Mouse (Mus musculus): ENCODE measurements at regions not wholly inside any gene's neighbourhood (a gene's known extent, or its start where the extent isn't known, plus 50 kb on each side); places are given as distances from the start of the nearest gene placed in this dataset.

DNA sequence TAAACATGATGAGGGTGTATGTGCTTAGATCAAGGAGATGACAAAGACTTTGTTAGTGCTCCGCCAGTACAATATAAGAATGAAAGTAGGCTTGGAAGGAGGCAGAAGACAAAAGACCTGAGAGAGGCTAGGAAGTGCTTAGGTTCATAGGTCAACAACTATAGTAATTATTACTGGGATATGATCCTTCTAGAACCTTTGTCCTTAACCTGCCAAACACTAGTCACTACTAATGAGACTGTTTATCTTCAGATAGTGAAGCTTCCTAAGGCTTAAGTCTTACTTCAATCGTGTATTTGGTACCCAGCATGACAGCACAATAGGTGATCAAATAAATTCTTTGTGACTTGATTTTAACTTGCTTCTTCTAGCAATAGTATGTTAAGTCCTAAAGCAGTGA, 1344.5 kb downstream of the Gsdmc2 start:
- no peaks in the 10 kb centered on the region for H3K27me3 ChIP-seq (ENCODE audit: control insufficient read depth, insufficient read depth, low read length)
- WGBS = 84% methylated on average over 2 of the region's 2 CpGs
- no peaks in the 10 kb centered on the region for H3K36me3 ChIP-seq (ENCODE audit: control insufficient read depth, insufficient read depth, low read length)
- DNase-seq (ENCODE audit: low read depth in 1 of 2, low spot score in 2 of 2) = no peak
- TF ChIP-seq CTCF (IDR thresholded peaks at IDR 0.05; ENCODE audit: extremely low read depth, insufficient read depth, insufficient read length, insufficient replicate concordance) (no peak), POLR2A (IDR thresholded peaks at IDR 0.05; ENCODE audit: low read depth, low read length) (no peak)
- no peak overlapping the region for H3K27ac ChIP-seq (ENCODE audit: insufficient read depth, low read length)
- no peaks in the 10 kb centered on the region for H3K4me1 ChIP-seq (ENCODE audit: control insufficient read depth, insufficient read depth, insufficient read length)
- no peak overlapping the region; the same call in 1 of the 2 replicates for H3K4me3 ChIP-seq (ENCODE audit: extremely low read depth, insufficient read depth, insufficient read length)

DNA sequence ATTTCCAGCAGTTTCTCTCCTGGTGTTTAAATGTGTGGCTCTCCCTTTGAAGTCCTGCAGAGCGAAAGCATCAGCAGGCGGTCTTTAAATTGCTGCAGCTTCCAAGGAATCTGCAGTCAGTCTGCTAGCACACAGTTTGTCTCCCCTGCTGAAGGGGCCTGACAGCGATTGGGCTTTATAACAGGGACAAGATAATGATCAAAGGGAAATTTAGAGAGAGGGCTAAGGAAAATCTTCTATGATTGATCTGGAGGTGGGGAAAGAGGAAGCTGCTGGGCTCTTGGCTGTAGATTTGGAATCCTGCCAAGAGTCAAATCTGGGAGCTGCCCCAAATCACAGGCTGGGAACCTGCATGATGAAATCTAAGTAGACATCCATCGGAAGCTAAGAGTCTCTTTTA, 1348.8 kb downstream of the Gsdmc2 start:
- no peaks in the 10 kb centered on the region for H3K36me3 ChIP-seq (ENCODE audit: control insufficient read depth, insufficient read depth, low read length)
- WGBS = 65% methylated on average over 4 of the region's 4 CpGs
- H3K27ac ChIP-seq (ENCODE audit: insufficient read depth, low read length) = no peak overlapping the region
- no peak for DNase-seq (ENCODE audit: low read depth in 1 of 2, low spot score in 2 of 2)
- no peaks in the 10 kb centered on the region for H3K4me1 ChIP-seq (ENCODE audit: control insufficient read depth, insufficient read depth, insufficient read length)
- no peak for TF ChIP-seq POLR2A (IDR thresholded peaks at IDR 0.05; ENCODE audit: low read depth, low read length)
- TF ChIP-seq CTCF (IDR thresholded peaks at IDR 0.05; ENCODE audit: extremely low read depth, insufficient read depth, insufficient read length, insufficient replicate concordance) = no peak
- H3K27me3 ChIP-seq (ENCODE audit: control insufficient read depth, insufficient read depth, low read length) = no peaks in the 10 kb centered on the region
- H3K4me3 ChIP-seq (ENCODE audit: extremely low read depth, insufficient read depth, insufficient read length) = no peak overlapping the region

DNA sequence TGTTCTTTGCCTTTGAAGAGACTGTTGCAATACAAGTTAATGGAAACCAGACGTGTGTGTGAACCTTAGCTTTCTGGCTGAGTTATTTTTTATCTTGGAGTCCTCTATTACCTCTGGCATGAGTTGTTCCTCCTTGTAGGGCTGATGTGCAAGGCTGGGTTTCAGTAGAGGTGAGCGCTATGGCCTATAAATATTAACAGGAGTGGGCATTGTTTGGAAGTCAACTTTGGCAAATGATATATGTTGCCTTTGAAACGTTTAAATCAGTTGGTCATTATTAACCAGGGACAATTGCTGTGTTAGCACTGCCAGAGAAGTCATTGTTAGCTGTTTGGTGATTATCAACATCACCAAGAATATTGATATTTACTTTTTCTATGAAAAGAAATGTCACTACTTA, 1352.6 kb downstream of the Gsdmc2 start:
- H3K27me3 ChIP-seq (ENCODE audit: control insufficient read depth, insufficient read depth, low read length) = no peaks in the 10 kb centered on the region
- H3K27ac ChIP-seq (ENCODE audit: insufficient read depth, low read length) = no peak overlapping the region
- TF ChIP-seq CTCF (IDR thresholded peaks at IDR 0.05; ENCODE audit: extremely low read depth, insufficient read depth, insufficient read length, insufficient replicate concordance) (no peak), POLR2A (IDR thresholded peaks at IDR 0.05; ENCODE audit: low read depth, low read length) (no peak)
- H3K36me3 ChIP-seq (ENCODE audit: control insufficient read depth, insufficient read depth, low read length) = no peaks in the 10 kb centered on the region
- no peak overlapping the region for H3K4me3 ChIP-seq (ENCODE audit: extremely low read depth, insufficient read depth, insufficient read length)
- no peaks in the 10 kb centered on the region for H3K4me1 ChIP-seq (ENCODE audit: control insufficient read depth, insufficient read depth, insufficient read length)
- 67% methylated on average over 3 of the region's 3 CpGs for WGBS
- no peak for DNase-seq (ENCODE audit: low read depth in 1 of 2, low spot score in 2 of 2)

DNA sequence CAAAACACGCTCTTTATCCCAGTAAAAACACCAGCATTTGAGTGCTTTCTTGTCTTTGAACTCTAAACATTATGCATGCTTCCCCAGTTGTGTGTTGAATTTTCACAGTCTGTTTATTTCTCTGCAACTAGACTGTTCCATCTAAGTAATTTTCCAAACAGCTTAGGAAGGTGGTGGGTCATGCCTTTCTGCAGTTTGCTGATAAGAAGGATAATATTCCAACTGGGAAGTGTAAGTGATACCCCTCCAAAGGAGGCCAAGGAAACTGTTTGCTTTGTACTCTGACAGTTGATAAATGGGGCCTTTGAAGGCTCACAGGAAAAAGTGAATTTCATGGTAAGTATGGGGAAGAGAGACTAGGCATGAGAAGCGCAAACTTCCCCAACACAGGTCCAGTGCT, 1354.4 kb downstream of the Gsdmc2 start:
- TF ChIP-seq POLR2A (IDR thresholded peaks at IDR 0.05; ENCODE audit: low read depth, low read length) (no peak), CTCF (IDR thresholded peaks at IDR 0.05; ENCODE audit: extremely low read depth, insufficient read depth, insufficient read length, insufficient replicate concordance) (no peak)
- H3K27ac ChIP-seq (ENCODE audit: insufficient read depth, low read length) = no peak overlapping the region
- no peaks in the 10 kb centered on the region for H3K36me3 ChIP-seq (ENCODE audit: control insufficient read depth, insufficient read depth, low read length)
- DNase-seq (ENCODE audit: low read depth in 1 of 2, low spot score in 2 of 2) = no peak
- WGBS = 87% methylated on average over 2 of the region's 2 CpGs
- no peaks in the 10 kb centered on the region for H3K27me3 ChIP-seq (ENCODE audit: control insufficient read depth, insufficient read depth, low read length)
- peaks cover 4% of the 10 kb centered on the region; the same call in 1 of the 2 replicates for H3K4me1 ChIP-seq (ENCODE audit: control insufficient read depth, insufficient read depth, insufficient read length)
- H3K4me3 ChIP-seq (ENCODE audit: extremely low read depth, insufficient read depth, insufficient read length) = no peak overlapping the region

DNA sequence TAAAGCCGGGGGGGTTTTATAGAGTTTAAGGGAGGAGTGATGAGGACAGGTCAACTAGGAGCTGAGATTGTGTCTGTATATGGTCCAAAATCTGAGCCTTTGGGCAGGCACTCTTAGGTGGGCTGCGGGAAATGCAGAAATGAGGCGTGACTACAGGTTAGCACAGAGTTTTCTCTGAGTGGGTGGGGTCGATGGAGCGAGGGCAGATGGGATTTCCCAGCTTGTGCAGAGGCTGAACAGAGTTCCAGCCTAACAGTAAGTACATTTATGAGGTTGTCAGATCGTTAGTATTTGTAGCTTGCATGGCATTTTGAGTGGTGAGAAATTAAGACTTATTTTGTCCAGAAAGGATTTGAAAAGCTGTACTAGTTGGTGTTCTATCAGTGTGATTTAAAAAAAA, 1358.4 kb downstream of the Gsdmc2 start:
- H3K4me1 ChIP-seq (ENCODE audit: control insufficient read depth, insufficient read depth, insufficient read length) = peaks cover 4% of the 10 kb centered on the region; the same call in 1 of the 2 replicates
- H3K4me3 ChIP-seq (ENCODE audit: extremely low read depth, insufficient read depth, insufficient read length) = no peak overlapping the region
- no peaks in the 10 kb centered on the region for H3K36me3 ChIP-seq (ENCODE audit: control insufficient read depth, insufficient read depth, low read length)
- H3K27me3 ChIP-seq (ENCODE audit: control insufficient read depth, insufficient read depth, low read length) = no peaks in the 10 kb centered on the region
- no peak overlapping the region for H3K27ac ChIP-seq (ENCODE audit: insufficient read depth, low read length)
- no peak for DNase-seq (ENCODE audit: low read depth in 1 of 2, low spot score in 2 of 2)
- 52% methylated on average over 6 of the region's 6 CpGs for WGBS
- no peak for TF ChIP-seq POLR2A (IDR thresholded peaks at IDR 0.05; ENCODE audit: low read depth, low read length)
- TF ChIP-seq CTCF (IDR thresholded peaks at IDR 0.05; ENCODE audit: extremely low read depth, insufficient read depth, insufficient read length, insufficient replicate concordance) = no peak

DNA sequence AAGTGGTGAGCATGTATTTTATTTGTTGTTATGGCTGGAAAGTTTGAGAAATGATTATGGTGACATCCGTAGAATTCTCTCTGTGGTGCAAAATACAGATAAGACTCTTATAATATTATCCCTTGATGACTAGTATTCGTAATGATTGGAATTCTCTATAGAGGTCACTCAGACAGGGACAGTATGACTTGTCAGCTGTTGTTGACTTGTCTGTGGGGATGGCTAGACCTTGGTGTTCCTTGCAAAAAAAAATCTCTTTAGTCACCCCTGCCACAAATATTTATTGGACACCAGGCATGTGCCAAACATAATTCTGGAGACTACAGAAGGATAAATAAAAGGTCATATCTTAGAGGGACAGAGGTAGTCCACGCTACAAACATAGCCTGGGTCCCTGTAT, 1360.6 kb downstream of the Gsdmc2 start:
- TF ChIP-seq CTCF (IDR thresholded peaks at IDR 0.05; ENCODE audit: extremely low read depth, insufficient read depth, insufficient read length, insufficient replicate concordance) (no peak), POLR2A (IDR thresholded peaks at IDR 0.05; ENCODE audit: low read depth, low read length) (no peak)
- no peak overlapping the region for H3K4me3 ChIP-seq (ENCODE audit: extremely low read depth, insufficient read depth, insufficient read length)
- H3K4me1 ChIP-seq (ENCODE audit: control insufficient read depth, insufficient read depth, insufficient read length) = peaks cover 4% of the 10 kb centered on the region; the same call in 1 of the 2 replicates
- WGBS = 90% methylated on average over 3 of the region's 3 CpGs
- no peaks in the 10 kb centered on the region for H3K36me3 ChIP-seq (ENCODE audit: control insufficient read depth, insufficient read depth, low read length)
- DNase-seq (ENCODE audit: low read depth in 1 of 2, low spot score in 2 of 2) = no peak
- no peaks in the 10 kb centered on the region for H3K27me3 ChIP-seq (ENCODE audit: control insufficient read depth, insufficient read depth, low read length)
- H3K27ac ChIP-seq (ENCODE audit: insufficient read depth, low read length) = no peak overlapping the region

DNA sequence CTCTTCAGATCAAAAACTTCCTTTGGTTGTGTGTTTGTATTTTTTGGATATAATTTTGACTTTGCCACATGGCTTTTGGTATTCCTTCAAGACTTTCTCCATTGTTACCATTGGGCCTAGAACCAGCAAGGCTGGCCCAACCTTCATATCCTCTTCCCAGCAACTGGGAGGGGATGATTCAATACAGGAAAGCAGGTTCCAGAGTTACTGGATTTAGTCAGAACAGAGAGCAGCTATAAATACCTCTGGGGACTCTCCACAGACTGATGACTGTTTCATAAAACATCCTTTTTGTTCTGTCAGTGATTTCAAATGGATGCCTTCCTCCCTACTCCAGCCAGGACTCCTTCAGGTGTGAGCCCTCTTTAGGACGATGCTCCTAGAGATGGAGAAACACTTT, 1361.4 kb downstream of the Gsdmc2 start:
- Histone ChIP-seq H3K4me1 (ENCODE audit: control insufficient read depth, insufficient read depth, insufficient read length) (peaks cover 4% of the 10 kb centered on the region; the same call in 1 of the 2 replicates), H3K4me3 (ENCODE audit: extremely low read depth, insufficient read depth, insufficient read length) (no peak overlapping the region), H3K36me3 (ENCODE audit: control insufficient read depth, insufficient read depth, low read length) (no peaks in the 10 kb centered on the region), H3K27ac (ENCODE audit: insufficient read depth, low read length) (no peak overlapping the region), H3K27me3 (ENCODE audit: control insufficient read depth, insufficient read depth, low read length) (no peaks in the 10 kb centered on the region)
- no peak for DNase-seq (ENCODE audit: low read depth in 1 of 2, low spot score in 2 of 2)
- WGBS = 87% methylated on average over 1 of the region's 1 CpGs
- no peak for TF ChIP-seq POLR2A (IDR thresholded peaks at IDR 0.05; ENCODE audit: low read depth, low read length)
- TF ChIP-seq CTCF (IDR thresholded peaks at IDR 0.05; ENCODE audit: extremely low read depth, insufficient read depth, insufficient read length, insufficient replicate concordance) = no peak

Data from spleen, adult 2 months (tissue).